Mouse (Mus musculus) megakaryocyte progenitor cell, adult 5-6 weeks (primary cell): ENCODE measurements around the gene Tlx3. TPM values are rescaled to one million over a fixed set of nuclear protein-coding genes. Genes with fewer than 3 reads are reported as not detected.

Experiments used
- ATAC-seq: replicated peaks from 2 replicates; pipeline ENCODE4 v1.8.0; 2016; ENCODE audit warnings: mild to moderate bottlenecking, moderate TSS enrichment, inconsistent platforms; ENCODE audit not compliant: poor library complexity
- total RNA-seq, 2 experiments: library from RNA; stranded (forward) in 1 of 2; stranded (reverse) in 1 of 2; fragments of 157-497, 149-512 nt in 1 of 2; fragments of 200-1000 nt in 1 of 2; gene quantifications; 2 replicates each; pipeline versions ENCODE4 v1.2.3 to v1.2.4; 2015 to 2017

Gene Tlx3
- total RNA-seq (2015) (not detected in 2 replicates), total RNA-seq (2017) (not detected in 2 replicates)

GRCm38 (mm10) chr11:33203383-33204328, at the start of gene Tlx3:
Gene Tlx3, minus strand, starts transcription at chr11:33203589.
- no peak for ATAC-seq

GRCm38 (mm10) chr11:33240295-33240694, 36.9 kb upstream of the Tlx3 start:
- no peak for ATAC-seq

DNA sequence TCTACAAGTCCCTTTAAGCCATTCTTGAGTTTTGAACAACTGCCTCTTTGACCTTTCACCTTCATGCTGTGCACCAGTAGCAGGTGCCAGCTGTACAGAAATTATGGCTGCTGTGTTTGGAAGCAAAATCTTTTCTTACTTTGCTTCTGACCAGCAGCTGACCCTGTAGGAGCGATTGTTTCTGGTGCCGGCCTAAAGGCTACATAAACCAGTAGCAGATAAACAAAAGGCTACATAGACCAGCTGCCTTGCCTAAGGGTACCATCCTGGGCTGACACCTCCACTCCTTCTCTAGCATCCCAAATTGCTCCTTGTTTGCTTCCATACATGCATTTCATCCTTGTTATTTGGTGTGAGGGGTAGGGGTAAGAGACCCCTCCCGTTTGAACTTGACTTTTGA, 30.7 kb upstream of the Tlx3 start:
- no peak for ATAC-seq

DNA sequence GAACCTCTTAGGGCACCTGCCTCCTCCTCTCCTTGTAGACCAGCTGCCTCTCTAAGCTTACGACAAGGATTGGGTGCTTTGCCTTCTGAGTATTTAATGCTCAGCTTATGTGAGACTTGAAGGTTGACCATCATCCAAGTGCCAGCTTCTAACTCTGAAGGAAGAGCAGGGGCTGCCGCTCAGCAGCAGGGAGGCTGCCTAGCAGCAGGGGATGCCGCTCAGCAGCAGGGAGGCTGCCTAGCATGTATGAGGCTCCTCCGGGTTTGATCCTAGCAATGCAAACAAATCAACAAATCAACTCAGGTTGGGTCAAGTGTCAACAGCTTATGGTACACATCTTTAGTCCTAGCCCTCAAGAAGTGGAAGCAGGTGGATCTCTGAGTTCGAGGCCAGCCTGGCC, 28.7 kb upstream of the Tlx3 start:
- no peak for ATAC-seq

DNA sequence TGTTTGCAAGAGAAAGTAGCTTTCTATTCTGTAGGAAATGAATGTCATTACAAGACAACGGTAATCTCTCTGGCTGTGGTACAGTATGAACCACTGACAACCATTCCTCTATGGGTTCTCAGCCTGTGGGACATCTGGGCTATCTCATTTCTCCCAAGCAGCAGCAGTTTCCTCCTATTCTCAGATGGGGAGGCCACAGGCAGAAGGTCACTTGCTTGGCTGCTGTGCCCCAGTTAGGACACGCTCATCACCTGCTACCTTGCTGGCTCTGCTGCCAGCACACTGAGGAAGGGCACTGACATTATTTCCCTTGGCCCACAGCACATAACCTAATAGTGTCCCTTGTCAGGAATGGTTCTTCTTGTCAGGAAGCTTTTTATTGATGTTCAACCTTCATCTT, 24.8 kb upstream of the Tlx3 start:
- ATAC-seq: no peak

DNA sequence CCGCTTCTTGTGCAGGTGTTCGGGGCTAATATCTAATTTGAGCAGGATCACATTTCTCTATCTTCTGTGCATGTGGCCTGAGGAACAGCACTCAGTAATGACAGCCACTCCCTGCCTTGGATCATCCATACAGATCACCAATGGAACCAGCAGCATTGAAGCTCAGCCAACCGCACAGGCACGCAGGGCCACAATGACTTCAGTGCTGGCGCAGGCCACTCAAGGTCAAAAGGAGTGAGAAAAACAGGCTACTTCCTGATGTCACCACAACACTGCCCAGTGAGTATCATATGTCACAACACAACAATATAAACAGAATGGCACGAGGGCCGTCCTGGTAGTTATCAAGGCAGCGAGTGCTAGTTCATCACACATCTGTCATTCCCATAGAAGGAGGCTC, 23.1 kb upstream of the Tlx3 start:
- no peak for ATAC-seq

DNA sequence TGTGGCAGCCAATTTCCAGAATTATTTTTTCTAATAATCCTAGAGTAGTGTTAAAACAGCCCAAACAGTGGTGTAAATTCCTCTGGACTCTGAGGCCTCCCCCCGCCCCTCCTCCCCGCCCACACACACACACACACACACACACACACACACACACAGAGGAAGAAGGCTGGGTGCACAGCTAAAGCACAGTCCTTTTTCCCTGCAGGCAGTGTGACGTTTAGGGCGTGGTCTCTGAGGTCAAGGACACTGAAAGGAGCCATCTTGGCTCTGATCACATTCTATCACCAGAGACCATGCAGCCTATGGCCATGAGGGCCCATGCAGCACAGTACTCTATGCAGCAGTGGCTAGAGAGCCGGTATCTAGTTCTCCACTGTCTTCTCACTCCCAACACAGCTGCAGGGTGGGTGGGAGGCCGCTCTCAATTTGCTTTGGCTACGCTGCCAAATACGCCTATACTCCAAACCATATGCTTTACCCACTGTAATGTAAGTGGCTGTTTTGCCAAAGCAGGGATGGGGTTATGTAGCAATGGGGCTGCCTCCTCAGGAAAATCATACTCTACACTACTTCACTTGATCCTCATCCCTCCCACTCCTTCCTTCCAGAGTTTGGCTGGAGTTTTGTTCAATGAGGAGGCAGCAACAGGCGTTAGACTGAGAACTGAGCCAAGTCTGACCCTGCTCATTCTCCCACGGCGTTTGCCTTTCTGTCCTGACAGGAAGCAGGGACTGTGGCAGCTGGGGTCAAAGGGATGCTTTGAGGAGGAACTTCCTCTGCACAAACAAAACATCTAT, 18.4 kb upstream of the Tlx3 start:
- ATAC-seq: no peak

DNA sequence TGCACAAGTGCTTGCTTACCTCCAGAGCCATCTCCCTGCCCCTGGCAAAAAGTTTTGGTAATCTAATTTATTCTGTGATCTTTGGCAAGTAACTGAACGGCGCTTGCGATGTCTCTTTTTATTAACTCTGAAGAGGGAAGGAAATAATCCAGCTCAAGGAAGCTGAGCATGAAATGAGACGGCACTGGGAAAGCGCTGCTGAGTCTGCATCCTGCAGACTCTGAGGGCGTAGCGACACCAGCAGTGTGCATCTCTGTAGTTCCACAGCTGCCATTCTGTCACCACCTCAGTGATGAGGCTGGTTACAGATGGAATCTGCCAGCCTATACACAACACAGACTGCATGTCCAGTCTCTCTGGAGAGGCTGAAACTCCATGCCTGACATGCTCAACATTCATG, 17.4 kb upstream of the Tlx3 start:
- ATAC-seq: no peak

GRCm38 (mm10) chr11:33217384-33218079, 14.1 kb upstream of the Tlx3 start:
- ATAC-seq: no peak

GRCm38 (mm10) chr11:33207411-33207810, 4.0 kb upstream of the Tlx3 start:
- ATAC-seq: no peak

DNA sequence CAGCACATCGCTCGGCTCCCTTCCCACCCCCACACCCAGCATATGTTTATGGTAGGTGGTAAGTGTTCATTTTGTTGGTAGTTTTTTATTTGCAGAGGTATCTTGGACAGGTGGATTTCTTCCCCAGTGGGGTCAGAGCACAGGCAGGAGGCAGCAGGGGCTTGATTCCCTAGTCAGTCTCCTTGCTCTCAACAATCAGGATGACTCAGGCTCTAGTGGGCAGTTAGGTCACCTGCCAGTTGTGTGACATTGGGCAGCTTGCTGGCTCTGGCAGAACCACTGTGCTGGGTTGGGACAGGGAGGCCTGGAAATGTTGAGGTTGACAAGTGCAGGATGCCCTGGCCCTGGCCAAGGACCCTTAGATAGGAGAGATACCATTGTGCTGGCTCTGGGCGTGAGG, 1.6 kb upstream of the Tlx3 start:
- ATAC-seq: no peak

DNA sequence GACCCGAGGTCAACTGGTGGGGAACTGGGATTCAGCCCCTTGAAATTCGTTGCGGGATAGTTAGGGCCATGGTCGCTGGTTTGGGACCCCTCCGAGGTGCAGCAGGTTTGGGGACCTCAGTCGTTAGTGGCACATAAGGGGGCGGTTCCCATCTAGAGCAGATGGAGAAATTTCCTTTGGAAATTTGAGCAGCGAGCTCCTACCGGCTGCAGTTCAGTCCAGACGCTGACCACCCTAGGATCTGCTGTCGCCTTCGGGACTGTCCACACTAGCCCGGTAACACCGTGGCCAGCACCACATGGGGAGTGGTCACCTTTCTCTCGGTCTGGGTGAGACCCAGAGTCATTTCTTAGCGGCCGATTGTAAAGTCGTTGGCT, 928 bp upstream of the Tlx3 start:
- no peak for ATAC-seq

DNA sequence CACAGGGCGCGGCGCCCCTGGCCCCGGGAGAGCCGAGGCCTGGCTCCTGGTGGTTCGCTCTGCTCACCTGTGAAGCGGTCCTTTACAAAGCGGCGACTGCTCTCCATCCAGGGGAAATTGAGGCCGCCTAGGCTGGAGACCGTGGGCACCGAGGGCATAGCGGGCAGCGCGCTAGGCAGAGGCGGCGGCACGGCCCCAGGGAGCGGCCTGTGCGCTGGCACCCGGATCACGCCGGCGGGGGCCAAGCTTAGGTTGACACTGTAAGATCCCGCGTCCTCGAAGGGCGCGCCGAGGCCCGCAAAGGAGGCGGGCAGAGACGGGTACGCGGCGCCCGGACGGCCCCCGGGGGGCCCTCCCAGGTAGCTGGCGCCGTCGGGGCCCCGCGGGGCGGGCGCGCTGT, 417 bp downstream of the Tlx3 start:
- ATAC-seq: no peak

GRCm38 (mm10) chr11:33202296-33202695, 1.1 kb downstream of the Tlx3 start:
- ATAC-seq: no peak

- ATAC-seq: no peak
These were observed 1.8 kb downstream of the Tlx3 start for GRCm38 (mm10) chr11:33201626-33202010.

DNA sequence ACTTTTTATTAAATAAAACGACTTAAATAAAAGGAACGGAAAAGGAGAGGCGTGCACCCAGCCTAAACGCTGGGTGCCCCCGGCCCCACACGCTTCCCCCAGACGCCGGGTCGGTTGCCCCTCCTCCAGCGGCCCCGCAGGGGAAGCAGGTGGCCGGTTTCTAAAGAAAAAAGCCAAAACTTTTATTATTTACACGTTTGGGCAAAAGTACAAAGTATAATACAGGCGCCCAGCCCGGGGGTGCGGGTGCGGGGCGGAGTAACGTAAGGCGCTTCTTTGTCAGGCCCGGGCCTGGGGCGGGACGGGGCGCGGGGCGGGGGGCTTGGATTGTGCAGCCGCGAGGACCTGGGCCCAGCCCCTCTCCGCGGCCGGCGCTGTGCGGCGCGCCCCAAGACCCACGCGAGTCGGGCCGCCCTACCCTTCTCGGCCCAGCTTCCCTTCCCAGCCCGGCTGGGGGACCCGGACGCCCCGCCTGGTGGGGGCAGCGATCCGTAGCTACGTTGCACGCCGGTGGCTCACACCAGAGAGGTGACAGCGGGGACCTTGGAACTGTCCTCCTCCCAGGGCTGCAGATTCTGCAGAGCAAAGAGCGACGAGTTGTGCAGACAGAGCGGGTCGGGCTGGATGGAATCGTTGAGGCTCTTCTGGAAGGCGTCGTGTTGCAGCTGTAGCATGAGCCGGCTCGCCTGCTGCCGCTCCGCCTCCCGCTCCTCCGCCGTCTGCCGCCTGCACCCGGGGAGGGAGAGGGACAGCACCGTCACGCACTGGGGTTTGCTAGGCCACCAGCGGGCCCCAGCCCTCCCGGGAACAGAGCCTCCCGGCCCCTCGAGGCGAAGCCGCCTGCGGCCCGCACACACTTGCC, 2.4 kb downstream of the Tlx3 start:
- ATAC-seq: peak; percentile 35; the same call in 1 of the 2 replicates

GRCm38 (mm10) chr11:33199906-33200763, 3.3 kb downstream of the Tlx3 start:
- no peak for ATAC-seq

GRCm38 (mm10) chr11:33199117-33199514, 4.3 kb downstream of the Tlx3 start:
- no peak for ATAC-seq

- no peak for ATAC-seq
These were observed 4.9 kb downstream of the Tlx3 start for GRCm38 (mm10) chr11:33198351-33199116.
